Mouse (Mus musculus) gastrocnemius, postnatal 4 days (tissue): ENCODE measurements at regions not wholly inside any gene's neighbourhood (a gene's known extent, or its start where the extent isn't known, plus 50 kb on each side); places are given as distances from the start of the nearest gene placed in this dataset.

Experiments
- DNase-seq, 2 experiments: peaks; one replicate each; pipeline ENCODE4 v3.0.0; 2021 to 2022; ENCODE audit warnings: low spot score in 2 of 2, mixed read lengths in 2 of 2

DNA sequence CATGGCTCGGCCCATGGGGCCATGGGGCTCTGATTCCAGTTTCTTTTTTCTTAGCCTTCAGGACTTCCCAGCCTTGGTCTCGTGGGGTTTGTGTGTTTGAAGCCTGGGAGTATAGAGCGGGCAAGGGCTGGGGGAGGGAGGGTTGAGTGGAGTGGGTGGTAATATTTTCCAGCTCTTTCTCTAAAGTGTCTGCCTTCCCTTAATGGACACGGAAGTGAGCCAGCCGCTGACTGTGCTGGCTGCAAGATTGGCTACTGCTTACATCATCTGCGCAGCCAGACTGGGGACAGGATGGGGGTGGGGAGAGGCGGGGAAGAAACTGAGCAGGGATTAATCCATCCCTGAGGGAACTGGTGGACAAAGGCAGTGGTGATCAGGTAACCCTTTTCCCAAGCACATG lies 52.3 kb downstream of the Tnp1 start:
- DNase-seq = peak in 1 of 2 experiments; percentile 46

- no peak for DNase-seq
These were observed 55.5 kb downstream of the Tnp1 start for GRCm38 (mm10) chr1:72960241-72960653.

GRCm38 (mm10) chr1:72955387-72955786 lies 60.3 kb downstream of the Tnp1 start:
- no peak for DNase-seq

DNA sequence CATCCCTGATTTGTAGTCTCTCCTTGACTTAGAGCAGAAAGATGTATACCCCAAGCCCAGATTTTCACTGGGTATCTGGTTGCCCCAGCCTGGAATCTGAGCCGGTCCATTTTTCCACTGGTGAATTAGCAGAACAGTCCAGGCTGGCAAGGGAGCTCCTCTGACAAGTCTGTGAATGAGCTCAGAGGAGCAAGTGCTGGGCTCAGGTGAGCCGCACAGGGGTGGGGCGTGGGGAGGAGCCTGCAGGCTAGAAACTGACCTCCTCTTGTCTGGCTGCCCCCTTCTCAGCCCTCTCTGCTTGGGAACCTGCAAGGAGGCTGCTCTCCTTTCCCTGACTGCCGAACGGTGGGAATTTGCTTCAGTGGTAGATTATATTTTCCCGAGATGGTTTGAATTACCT lies 62.8 kb downstream of the Tnp1 start:
- no peak for DNase-seq

DNA sequence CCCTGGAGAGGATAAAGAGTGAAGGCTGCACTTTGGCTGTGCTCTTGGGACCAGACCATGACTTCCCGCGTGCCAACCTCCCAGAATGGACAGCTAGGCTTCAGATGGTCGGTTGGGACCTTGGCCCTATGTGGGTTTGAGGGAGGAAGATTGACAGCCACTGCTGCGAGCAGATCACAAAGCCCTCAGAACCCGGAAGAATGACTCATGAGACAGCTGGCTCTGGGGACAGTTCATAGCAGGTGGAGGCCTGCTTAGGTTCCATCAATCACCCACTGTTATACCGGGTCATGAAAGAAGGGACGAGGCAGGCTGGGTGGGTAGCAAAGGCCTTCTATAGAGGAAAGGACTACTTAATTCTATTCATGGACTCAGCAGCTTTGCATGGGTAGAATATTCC lies 63.9 kb downstream of the Tnp1 start:
- DNase-seq = peak in 1 of 2 experiments; percentile 50

- DNase-seq = no peak
These were observed 64.3 kb downstream of the Tnp1 start for GRCm38 (mm10) chr1:72951365-72951764.

DNA sequence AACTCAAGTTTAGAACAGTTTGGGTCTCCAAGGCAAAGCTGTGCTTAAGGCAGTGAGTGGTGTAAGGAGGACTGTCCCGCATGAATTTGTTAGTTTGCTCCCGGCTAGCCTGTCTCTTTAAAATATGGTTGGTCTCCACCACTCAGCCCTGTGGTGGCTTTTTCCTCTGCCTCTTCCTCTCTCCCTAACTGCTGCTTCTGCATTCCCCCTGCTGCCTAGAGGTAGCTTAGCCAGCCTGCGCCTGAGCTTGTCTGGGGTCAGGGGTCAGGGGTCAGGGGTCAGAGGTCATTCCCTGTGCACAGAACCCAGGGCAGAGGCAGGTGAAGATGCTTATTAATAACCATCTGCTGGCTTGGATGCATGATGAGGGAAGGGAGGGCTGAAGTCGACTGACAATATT lies 69.5 kb downstream of the Tnp1 start:
- DNase-seq = no peak

DNA sequence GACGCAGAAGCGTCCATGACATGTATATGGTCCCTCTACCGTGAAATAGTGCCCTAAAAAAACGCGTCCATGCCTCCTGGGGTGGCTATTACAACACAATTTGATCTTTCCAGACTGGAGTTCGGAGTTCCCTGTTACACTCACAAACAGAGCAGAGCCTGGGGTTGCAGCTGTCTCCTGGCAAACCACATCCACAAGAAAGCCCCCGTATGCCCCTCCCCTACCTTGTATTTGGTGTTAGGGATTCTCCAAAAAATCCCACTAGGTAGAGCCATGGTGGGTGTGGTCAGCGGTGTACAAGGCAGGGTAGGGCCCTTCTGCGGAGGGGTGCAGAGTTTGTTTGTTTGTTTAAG lies 70.0 kb downstream of the Tnp1 start:
- DNase-seq = no peak

- DNase-seq = no peak
These were observed 70.4 kb upstream of the Igfbp5 start for GRCm38 (mm10) chr1:72944805-72945749.

DNA sequence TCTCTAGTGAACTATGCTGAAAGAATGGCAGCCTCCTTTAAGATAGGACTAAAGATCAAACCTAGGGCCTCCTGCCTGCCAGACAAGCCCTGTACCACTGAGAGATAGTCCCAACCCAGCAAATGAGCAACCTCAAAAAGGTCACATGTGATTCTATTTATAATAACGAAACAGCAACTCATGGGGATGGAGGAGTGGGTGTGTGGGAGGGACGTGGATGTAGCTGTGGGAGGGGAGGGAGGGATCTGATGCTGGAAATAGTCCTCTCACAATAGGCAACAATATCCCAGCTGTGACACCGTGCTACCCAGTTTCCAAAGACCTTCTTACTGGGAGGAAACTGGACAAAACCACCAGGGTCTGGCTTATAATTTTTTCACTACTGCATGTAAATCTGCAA lies 69.5 kb upstream of the Igfbp5 start:
- no peak for DNase-seq

DNA sequence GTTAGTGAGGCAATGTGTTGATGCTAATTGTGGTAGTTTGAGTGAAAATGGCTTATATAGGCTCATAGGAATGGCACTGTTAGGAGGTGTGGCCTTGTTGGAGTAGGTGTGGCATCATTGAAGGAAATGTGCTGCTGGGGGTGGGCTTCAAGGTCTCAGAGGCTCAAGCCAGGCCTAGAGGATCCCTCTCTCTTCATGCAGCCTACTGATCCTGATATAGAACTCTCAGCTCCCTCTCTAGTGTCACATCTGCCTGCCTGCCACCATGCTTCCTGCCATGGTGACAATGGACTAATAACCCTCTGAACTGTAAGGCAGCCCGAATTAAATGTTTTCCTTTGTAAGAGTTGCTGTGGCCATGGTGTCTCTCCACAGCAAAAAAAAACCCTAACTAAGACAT lies 68.4 kb upstream of the Igfbp5 start:
- no peak for DNase-seq

- no peak for DNase-seq
These were observed 67.7 kb upstream of the Igfbp5 start for GRCm38 (mm10) chr1:72942351-72942750.

DNA sequence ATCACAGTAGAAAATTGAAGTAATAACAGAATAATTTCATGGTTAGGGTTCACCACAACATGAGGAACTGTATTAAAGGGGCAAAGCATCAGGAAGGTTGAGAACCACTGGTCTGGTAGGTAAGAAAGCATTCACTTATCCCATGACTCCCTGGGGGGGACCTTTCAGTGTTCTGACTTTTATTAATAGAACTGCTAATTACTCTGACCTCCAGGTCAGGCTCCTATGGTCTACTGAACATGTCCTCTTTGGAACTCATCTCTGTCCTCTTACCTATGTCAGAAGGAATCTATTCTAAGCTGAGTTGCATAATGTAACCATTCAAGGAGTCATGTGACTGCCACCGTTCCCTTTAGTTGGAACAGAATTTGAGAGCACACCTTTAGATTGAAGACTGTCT lies 65.3 kb upstream of the Igfbp5 start:
- DNase-seq = no peak

DNA sequence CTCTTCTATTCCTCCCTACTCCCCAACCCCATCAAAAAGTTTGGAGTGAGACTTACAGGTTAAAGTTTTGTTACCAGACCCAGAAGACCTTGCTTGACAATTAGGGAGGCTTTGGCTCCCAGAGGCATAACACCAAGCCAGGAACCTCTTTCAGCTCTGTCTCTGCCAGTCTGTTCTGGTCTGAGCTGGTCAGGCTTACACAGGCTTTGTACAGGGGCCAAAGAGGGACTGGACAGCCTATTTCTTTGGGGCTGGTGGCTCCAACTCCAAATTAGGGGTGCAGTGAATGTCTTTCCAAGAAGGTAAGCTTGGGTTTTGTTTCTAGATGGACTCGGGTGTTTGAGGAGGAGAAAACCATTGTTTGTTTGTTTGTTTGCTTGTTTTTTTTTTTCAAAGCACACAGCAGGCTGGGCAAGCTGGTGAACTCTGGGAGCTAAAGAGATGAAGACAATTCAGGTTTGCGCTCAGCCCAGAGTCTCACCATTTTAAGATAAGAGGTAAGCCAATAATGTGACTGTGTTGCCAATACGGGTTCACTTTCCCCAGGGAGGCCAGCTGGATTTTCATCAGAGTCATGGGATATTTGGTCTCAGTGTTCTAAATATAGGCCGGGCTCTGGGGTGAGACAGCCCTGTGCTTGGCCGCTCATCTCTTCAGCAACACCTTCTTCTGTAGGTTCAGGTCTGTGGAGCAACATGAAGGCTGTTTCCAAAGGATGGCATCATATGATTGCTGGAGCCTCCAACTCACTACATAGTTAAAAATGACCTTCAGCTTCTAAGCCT lies 62.2 kb upstream of the Igfbp5 start:
- DNase-seq = no peak

- no peak for DNase-seq
These were observed 61.5 kb upstream of the Igfbp5 start for GRCm38 (mm10) chr1:72936231-72936630.

DNA sequence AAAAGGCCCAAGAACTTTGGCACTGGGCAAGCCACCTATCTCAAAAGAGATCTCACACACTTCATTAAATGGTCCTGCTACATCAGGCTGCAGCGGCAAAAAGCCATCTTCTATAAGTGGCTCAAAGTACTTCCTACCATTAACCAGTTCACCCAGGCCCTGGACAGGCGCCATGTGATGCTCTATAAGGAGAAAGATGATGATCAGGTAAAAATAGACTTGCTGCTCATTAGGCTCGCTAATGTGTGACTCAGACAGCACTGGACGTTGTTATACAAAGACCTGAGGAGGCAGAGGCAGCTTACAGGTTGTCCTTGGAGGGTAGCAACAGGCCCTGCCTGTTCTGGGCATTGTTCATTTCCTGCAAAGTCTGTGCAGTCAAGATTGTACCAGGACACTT lies 60.4 kb upstream of the Igfbp5 start:
- no peak for DNase-seq

- no peak for DNase-seq
These were observed 55.1 kb upstream of the Igfbp5 start for GRCm38 (mm10) chr1:72929774-72930173.
